Mouse (Mus musculus): Measurements from ENCODE around the gene Lyrm7. TPM values are rescaled to one million over a fixed set of nuclear protein-coding genes. Genes with fewer than 3 reads are reported as not detected.

Gene Lyrm7
- polyA plus RNA-seq, 1 experiment from 2014 or later: 5.8 TPM

DNA sequence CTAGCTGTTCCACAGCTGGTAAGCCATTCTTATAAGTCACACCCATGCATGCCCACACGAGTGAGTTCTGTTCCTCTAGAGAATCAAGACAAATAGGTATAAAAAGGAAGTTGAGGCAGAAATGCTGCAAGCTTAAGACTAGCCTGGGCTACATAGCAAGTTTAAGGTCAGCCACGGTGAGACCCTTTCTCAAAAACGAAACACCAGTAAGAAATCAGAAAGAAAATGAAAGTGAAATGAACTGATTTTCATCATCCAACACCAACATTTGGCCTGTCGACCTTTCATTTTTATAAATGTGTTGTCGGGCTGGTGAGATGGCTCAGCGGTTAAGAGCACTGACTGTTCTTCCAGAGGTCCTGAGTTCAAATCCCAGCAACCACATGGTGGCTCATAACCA is 18.2 kb upstream of the Lyrm7 start:
- no peak for ATAC-seq
- Histone ChIP-seq H3K27ac (ENCODE audit: low read depth, low read length) (no peak overlapping the region), H3K9ac (ENCODE audit: low read depth, low read length) (no peak overlapping the region), H3K36me3 (ENCODE audit: control insufficient read depth, insufficient read depth) (peaks cover 6% of the 10 kb centered on the region), H3K4me1 (replicated peaks; ENCODE audit: control insufficient read depth, insufficient read depth, low read length) (no peaks in the 10 kb centered on the region), H3K4me3 (ENCODE audit: low read depth, low read length) (no peak overlapping the region), H3K4me2 (replicated peaks; ENCODE audit: low read depth) (no peak overlapping the region), H3K27me3 (replicated peaks; ENCODE audit: control insufficient read depth, insufficient read depth, low read length) (no peaks in the 10 kb centered on the region), H3K9me3 (ENCODE audit: control insufficient read depth) (no peaks in the 10 kb centered on the region)
- TF ChIP-seq CTCF (IDR thresholded peaks at IDR 0.05; ENCODE audit: low read depth): no peak
- WGBS: 76% methylated on average over 6 of the region's 6 CpGs

GRCm38 (mm10) chr11:54876031-54876430 is 15.3 kb upstream of the Lyrm7 start:
- H3K27me3 ChIP-seq (replicated peaks; ENCODE audit: control insufficient read depth, insufficient read depth, low read length): no peaks in the 10 kb centered on the region
- H3K27ac ChIP-seq (ENCODE audit: low read depth, low read length): no peak overlapping the region
- no peak overlapping the region for H3K4me3 ChIP-seq (ENCODE audit: low read depth, low read length)
- WGBS: 87% methylated on average over 5 of the region's 5 CpGs
- TF ChIP-seq CTCF (IDR thresholded peaks at IDR 0.05; ENCODE audit: low read depth): no peak
- H3K9ac ChIP-seq (ENCODE audit: low read depth, low read length): no peak overlapping the region
- H3K4me2 ChIP-seq (replicated peaks; ENCODE audit: low read depth): no peak overlapping the region
- no peak for ATAC-seq
- no peaks in the 10 kb centered on the region for H3K9me3 ChIP-seq (ENCODE audit: control insufficient read depth)
- H3K4me1 ChIP-seq (replicated peaks; ENCODE audit: control insufficient read depth, insufficient read depth, low read length): no peaks in the 10 kb centered on the region
- peaks cover 29% of the 10 kb centered on the region for H3K36me3 ChIP-seq (ENCODE audit: control insufficient read depth, insufficient read depth)

DNA sequence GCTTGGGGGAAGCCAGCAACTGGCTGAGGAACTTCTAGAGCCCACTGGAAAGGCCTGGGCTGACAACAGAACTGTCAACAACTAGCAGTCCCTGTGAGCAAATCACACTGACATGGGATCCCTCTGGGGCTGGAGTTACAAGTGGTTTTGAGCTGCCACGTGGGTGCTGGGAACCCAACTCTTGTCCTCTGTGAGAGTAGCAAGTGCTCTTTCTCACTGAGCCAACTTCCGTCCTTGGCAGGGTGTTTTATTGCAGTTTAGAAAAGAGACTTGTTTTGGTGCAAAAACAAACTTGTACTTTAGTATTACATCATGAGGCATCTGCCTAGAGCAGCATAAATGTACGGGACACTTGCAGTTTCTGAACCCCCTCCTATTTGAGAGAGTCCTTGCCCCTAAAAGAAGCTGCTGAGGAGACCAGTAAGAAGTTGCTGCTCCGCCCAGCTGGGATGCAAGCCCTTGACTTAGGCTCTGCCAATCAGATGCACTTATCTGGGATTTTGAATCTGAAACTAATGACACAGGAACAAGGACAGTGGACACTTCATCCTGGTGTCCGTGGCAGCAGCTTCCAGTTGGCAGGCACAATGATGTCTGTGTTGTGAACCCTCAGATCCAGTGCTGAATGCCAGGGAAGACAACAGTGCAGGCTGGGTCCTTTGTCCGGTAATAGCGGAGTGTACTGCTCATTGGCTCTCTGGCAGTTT is 11.3 kb upstream of the Lyrm7 start:
- Histone ChIP-seq H3K9ac (ENCODE audit: low read depth, low read length) (no peak overlapping the region), H3K27me3 (replicated peaks; ENCODE audit: control insufficient read depth, insufficient read depth, low read length) (no peaks in the 10 kb centered on the region), H3K9me3 (ENCODE audit: control insufficient read depth) (no peaks in the 10 kb centered on the region), H3K4me2 (replicated peaks; ENCODE audit: low read depth) (no peak overlapping the region), H3K27ac (ENCODE audit: low read depth, low read length) (no peak overlapping the region), H3K4me1 (replicated peaks; ENCODE audit: control insufficient read depth, insufficient read depth, low read length) (no peaks in the 10 kb centered on the region), H3K36me3 (ENCODE audit: control insufficient read depth, insufficient read depth) (peaks cover 39% of the 10 kb centered on the region), H3K4me3 (ENCODE audit: low read depth, low read length) (no peak overlapping the region)
- 75% methylated on average over 7 of the region's 7 CpGs for WGBS
- no peak for TF ChIP-seq CTCF (IDR thresholded peaks at IDR 0.05; ENCODE audit: low read depth)
- no peak for ATAC-seq

DNA sequence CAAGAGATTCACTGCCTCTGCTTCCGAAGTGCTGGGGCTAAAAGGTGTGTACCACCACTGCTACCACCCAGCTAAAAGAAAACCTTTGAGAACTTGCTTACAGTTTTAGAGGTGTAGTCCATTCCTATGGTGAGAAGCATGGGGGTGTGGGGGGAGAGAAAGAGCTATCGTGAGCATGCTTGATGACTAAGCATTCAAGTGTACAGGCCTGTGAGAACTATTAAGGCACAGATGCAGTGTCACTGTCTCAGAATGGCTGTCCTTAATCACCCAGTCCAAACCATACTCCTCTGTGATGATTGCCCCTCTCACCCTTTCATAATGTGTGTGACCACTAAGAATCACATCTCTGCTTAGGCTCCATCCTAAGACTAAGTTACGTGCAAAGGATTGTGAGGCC is 8.6 kb upstream of the Lyrm7 start:
- Histone ChIP-seq H3K27ac (ENCODE audit: low read depth, low read length) (no peak overlapping the region), H3K4me3 (ENCODE audit: low read depth, low read length) (no peak overlapping the region), H3K36me3 (ENCODE audit: control insufficient read depth, insufficient read depth) (peaks cover 37% of the 10 kb centered on the region), H3K27me3 (replicated peaks; ENCODE audit: control insufficient read depth, insufficient read depth, low read length) (no peaks in the 10 kb centered on the region), H3K9me3 (ENCODE audit: control insufficient read depth) (no peaks in the 10 kb centered on the region), H3K9ac (ENCODE audit: low read depth, low read length) (no peak overlapping the region), H3K4me1 (replicated peaks; ENCODE audit: control insufficient read depth, insufficient read depth, low read length) (no peaks in the 10 kb centered on the region), H3K4me2 (replicated peaks; ENCODE audit: low read depth) (no peak overlapping the region)
- no peak for ATAC-seq
- WGBS: 72% methylated on average over 3 of the region's 3 CpGs
- no peak for TF ChIP-seq CTCF (IDR thresholded peaks at IDR 0.05; ENCODE audit: low read depth)

DNA sequence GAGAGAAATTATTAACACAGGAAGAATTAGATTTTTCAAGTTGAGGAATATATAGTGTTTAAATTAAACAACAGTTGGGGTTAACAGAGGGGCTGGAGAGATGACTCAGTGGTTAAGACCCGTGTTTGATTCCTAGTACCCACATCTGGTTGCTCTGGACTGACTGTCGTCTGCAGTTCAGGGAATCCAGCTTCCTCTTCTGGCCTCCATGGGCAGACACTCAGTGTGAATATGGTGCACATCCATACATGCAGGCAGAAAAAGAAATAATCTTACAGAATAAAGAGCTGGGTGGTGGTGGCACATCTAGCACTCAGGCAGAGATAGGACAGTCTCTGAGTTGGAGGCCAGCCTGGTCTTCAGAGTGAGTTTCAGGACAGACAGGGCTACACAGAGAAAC is 7.7 kb upstream of the Lyrm7 start:
- H3K27ac ChIP-seq (ENCODE audit: low read depth, low read length): no peak overlapping the region
- H3K4me3 ChIP-seq (ENCODE audit: low read depth, low read length): no peak overlapping the region
- no peak for TF ChIP-seq CTCF (IDR thresholded peaks at IDR 0.05; ENCODE audit: low read depth)
- H3K27me3 ChIP-seq (replicated peaks; ENCODE audit: control insufficient read depth, insufficient read depth, low read length): no peaks in the 10 kb centered on the region
- 51% methylated on average over 2 of the region's 2 CpGs for WGBS
- no peaks in the 10 kb centered on the region for H3K9me3 ChIP-seq (ENCODE audit: control insufficient read depth)
- no peak overlapping the region for H3K9ac ChIP-seq (ENCODE audit: low read depth, low read length)
- peaks cover 28% of the 10 kb centered on the region; the same call in 1 of the 2 replicates for H3K36me3 ChIP-seq (ENCODE audit: control insufficient read depth, insufficient read depth)
- no peak for ATAC-seq
- H3K4me1 ChIP-seq (replicated peaks; ENCODE audit: control insufficient read depth, insufficient read depth, low read length): no peaks in the 10 kb centered on the region
- no peak overlapping the region; the same call in 1 of the 2 replicates for H3K4me2 ChIP-seq (replicated peaks; ENCODE audit: low read depth)

GRCm38 (mm10) chr11:54867903-54868434 is 7.3 kb upstream of the Lyrm7 start:
- no peak for TF ChIP-seq CTCF (IDR thresholded peaks at IDR 0.05; ENCODE audit: low read depth)
- no peak overlapping the region for H3K27ac ChIP-seq (ENCODE audit: low read depth, low read length)
- no peaks in the 10 kb centered on the region for H3K9me3 ChIP-seq (ENCODE audit: control insufficient read depth)
- WGBS: 79% methylated on average over 3 of the region's 3 CpGs
- H3K4me1 ChIP-seq (replicated peaks; ENCODE audit: control insufficient read depth, insufficient read depth, low read length): no peaks in the 10 kb centered on the region
- H3K36me3 ChIP-seq (ENCODE audit: control insufficient read depth, insufficient read depth): peaks cover 24% of the 10 kb centered on the region; the same call in 1 of the 2 replicates
- no peaks in the 10 kb centered on the region for H3K27me3 ChIP-seq (replicated peaks; ENCODE audit: control insufficient read depth, insufficient read depth, low read length)
- H3K4me3 ChIP-seq (ENCODE audit: low read depth, low read length): peak overlapping the region; percentile 88; the same call in 1 of the 2 replicates
- H3K9ac ChIP-seq (ENCODE audit: low read depth, low read length): no peak overlapping the region
- ATAC-seq: no peak
- H3K4me2 ChIP-seq (replicated peaks; ENCODE audit: low read depth): peak overlapping the region; percentile 74
